Mouse (Mus musculus) right cerebral cortex, adult 18-20 months (tissue): ENCODE measurements around the gene Tgfa.

Source experiments
- DNase-seq: peaks from one replicate; pipeline ENCODE4 v3.0.0; 2022; ENCODE audit warnings: mixed read lengths

The Tgfa gene

GRCm38 (mm10) chr6:86233512-86234430 lies 38.7 kb downstream of the Tgfa start:
- DNase-seq: no peak

DNA sequence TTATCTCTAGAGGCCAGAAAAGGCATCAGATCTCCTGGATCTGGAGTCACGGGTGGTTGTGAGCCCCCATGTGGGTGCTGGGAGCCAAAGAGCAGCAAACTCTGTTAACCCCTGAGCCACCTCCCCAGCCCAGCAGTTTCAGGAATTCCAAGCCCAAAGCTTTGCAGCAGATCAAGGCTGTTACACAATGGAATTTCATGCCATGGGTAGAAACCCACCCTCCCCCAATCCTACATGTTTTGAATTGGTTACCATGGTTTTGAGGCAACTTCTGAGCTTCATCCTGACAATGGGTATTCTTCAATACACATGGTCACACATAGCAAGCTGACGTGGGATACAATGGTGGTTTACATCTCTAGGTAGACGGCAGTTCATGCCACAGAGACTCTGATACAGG lies 49.8 kb downstream of the Tgfa start:
- no peak for DNase-seq

DNA sequence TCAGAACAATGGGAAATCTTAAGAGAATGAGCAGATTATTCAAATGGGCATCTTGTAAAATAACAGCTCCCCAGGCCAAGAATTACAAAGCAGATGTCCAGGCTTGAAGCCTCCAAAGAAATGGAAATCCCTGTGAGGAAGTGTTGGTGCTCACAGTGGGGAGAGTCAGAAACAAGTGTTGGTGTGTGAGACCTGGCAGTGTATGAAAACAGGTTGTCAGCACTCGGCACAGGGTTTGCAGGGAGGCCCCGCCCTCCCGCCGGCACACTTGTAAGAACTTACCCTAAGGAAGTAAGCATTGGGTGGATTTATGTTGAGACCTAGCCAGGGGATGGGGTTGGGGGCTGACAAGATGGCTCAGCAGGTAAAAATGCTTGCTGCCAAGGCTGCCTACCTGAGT lies 50.9 kb downstream of the Tgfa start:
- DNase-seq: no peak

DNA sequence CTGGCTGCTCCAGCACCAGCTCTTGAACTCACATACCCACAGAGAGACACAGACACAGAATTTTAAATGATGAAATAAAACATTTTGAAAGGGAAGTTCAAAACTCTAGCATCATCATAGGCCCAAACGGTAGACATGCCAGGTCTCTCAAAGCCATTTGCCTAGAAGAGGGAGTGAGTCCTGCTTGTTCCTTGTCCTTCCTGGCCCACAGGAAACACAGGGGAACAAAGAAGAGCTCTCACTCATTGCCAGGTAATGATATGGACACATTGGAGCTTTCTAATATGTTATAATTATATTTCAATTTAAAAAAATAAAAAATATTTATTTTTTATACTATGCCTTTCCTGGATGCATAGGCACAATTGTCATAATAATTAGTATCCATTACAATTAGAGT lies 53.5 kb downstream of the Tgfa start:
- no peak for DNase-seq

GRCm38 (mm10) chr6:86249042-86249441 lies 54.0 kb downstream of the Tgfa start:
- no peak for DNase-seq

- no peak for DNase-seq
These were observed 55.2 kb downstream of the Tgfa start for GRCm38 (mm10) chr6:86250236-86250635.

DNA sequence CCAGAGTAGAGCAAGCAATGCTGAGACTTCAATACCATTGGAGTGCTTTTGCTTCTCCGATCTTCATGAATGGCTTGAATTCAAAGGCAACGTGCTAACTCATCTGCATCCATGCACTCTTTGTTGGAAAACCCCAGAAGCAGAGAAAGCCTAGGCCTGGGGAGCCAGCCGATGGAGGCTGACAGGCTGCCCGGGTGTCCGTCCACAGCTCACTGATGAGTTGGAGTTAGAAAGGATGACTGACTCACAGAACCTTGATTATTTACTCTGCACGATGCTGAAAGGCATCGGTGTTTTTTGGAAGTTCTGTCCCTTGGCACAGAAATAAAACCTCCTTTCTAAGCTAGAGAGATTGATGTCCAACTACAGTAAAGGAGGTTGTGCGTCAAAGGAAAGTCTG lies 55.8 kb downstream of the Tgfa start:
- DNase-seq: no peak

DNA sequence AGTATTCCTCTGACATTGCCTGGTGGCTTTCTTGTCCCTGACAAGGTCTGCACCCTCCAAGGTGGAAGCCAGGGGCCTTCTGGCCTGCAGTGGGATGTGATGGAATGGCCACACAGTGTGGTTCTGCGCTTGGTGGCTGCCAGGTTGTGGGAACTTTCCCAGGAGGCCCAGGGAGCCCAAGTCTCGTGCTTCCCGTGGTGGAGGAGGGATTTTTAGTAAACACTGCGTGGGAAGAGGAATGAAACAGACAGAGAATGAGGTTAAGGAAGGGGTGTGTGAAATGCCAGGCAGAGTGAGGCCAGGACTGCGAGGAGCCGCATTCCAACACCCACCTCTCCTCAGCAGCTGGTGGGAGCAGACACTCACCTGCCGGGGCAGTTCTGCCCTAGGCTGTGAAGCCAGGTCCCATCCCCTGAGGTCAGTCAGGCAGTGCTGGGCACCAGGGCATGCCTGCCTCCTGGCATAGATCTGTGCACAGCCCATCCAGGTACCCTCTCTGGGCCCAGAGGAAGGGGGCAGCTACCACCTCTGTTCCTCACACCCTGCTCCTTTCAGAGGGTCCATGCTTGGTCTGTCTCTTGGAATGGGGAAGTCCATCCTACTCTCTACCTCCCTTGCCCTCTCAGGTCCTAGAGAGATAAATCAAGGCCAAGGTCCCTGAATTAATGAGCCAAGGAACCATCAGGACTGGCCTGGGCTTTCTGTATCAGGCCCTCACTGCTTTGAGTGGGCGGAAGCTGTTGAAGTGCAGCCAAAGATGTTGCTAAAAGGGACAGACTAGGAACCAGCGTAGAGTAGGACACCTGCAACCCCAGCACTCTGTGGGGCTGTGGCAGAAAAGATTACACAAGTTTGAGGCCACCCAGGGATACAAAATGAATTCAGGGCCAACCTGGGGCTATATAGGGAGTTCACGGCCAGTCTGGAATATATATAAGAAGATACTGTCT lies 57.4 kb downstream of the Tgfa start:
- DNase-seq: peak; percentile 29

DNA sequence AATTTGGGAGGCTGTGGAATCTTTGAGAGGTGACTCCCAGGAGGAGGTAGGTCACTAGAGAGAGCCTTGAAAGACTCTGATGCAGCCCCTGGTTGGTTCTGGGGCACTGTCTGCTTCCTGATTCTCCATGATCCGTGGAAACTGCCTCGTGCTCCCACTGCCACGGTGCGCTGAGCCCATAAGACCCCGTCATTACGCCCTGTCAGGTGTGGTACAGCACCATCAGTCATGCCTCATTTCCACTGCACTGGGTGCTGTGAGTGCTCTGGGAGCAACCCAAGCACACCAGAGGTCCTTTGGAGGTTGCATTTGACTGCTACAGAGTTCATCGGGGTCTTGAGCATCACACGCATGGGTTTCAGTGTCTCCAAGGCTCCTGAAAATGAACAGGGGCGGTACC lies 60.9 kb downstream of the Tgfa start:
- no peak for DNase-seq

DNA sequence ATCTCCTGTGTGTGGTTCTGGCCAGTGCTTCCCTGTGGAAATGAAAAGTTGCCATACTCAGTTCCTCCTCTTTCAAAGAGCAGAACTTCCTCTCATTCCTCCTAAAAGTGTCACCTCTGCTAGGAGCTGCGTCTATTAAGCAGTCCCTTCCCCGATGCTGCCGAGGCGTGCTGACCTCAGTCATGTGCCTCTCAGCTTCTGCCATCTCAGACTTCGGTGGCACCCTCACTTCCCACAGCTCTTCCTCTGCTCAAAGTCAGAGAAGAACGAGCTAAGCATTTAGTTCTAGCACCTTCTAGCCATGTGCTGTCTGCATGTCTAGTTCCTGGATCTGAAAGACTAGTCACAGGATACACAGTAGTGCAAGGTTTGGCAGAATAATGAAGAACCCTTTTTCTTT lies 64.2 kb downstream of the Tgfa start:
- DNase-seq: no peak

- no peak for DNase-seq
These were observed 65.5 kb downstream of the Tgfa start for GRCm38 (mm10) chr6:86260322-86261050.

DNA sequence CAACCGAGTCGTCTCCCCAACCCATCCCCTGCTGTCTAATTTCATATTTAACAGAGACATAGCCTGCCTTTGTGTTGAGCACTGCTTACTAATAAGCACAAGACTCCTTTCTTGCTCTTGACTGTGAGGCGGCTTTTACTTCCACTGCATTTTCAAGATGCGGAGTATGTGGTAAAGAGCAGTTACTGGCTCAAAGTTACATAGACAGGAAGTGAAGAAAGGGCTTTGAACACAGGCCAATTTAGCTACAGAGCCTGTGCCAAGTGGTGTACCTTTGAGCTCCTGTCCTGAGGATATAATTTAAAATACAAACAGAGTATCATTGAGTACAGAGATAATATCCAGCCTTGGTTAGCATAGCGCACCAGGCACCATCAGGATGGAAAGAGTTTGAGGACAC lies 71.8 kb downstream of the Tgfa start:
- DNase-seq: no peak

GRCm38 (mm10) chr6:86270373-86271068 lies 75.5 kb downstream of the Tgfa start:
- no peak for DNase-seq

- DNase-seq: no peak
These were observed 76.1 kb downstream of the Tgfa start for GRCm38 (mm10) chr6:86271130-86271529.

- no peak for DNase-seq
These were observed 80.7 kb downstream of the Tgfa start for GRCm38 (mm10) chr6:86275704-86276103.

DNA sequence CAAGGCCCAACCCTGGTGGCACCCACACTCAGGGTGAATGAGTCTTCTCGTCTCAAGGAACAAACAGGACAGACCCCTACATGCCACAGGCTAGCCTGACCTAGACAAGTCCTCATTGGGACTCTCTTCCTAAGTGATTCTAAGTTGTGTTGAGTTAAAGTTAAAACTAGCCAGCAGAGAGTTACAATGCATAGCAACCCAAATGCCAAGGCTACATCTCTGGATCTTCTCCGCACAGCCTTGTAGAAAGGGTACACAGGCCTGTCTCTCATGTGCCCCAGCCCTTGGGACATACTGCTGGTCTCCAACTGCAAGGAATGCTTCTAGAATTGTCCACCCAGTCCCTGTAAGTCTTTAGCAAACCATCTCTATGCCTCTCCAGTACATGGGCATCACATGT lies 81.8 kb downstream of the Tgfa start:
- no peak for DNase-seq

GRCm38 (mm10) chr6:86277620-86278019 lies 82.6 kb downstream of the Tgfa start:
- no peak for DNase-seq

DNA sequence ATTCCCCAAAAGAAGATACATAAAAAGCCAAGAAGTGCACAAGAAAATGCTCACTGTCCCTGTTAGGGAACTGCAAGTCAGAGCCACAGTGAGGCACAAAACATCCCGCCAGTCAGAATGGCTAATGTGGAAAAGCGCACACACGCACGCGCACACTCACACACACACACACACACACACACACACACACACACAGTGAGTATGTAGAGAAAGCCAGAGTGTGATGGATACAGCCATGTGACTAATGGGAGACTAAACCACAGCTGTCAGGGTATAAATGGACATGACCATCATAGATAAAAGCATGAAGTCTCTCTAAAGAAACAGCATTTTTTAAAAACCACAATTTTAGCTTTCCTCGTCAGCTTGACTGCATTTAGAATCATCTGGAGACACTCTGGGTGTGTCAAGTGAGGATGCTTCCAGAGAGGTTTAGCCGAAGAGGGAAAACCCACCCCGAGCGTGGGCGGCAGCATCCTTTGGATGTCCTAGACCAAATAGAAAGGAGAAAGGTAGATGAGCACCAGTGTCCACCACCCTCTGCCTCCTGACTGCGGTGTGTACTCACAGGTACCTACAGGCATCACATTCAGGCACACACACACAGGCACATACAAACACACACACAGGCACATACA lies 86.7 kb downstream of the Tgfa start:
- DNase-seq: no peak

- DNase-seq: no peak
These were observed 98.3 kb downstream of the Tgfa start for GRCm38 (mm10) chr6:86293301-86293700.

DNA sequence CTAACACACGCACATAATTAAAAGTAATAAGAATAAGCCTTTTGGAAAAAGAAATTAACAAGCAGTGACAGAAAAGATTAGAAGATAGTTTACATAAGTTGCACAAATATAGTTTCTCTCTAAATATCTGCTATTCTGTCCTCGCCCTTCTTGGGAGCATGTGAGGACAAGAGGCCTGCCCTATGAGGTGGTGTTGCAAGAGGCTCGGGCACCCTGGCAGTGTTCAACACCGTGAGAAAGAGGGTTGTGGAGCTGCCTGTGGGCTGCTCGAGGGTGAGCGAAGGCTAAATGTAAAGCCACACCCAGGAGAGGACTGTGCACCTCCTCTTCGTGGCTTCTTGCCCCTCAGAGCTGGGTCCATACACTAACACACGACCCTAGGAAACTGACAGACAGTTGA lies 100.4 kb downstream of the Tgfa start:
- DNase-seq: no peak

DNA sequence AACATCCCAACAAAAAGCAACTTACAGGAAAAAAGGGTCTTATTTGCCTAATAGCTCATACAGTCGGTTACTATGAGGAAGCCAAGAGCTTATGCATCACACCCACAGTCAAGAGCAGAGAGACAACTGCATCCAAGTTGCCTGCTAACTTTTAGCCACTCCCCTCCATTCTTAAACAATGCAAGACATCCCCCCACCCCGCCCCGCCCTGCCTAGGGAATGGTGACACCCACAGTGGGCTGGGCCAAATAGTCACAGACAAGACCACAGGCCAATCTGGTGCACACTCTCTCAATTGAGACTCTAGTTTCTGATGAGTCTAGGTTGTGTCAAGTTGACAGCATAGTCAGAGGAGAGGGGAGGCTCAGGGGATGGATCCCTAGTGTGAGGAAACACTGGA lies 101.1 kb downstream of the Tgfa start:
- DNase-seq: no peak

DNA sequence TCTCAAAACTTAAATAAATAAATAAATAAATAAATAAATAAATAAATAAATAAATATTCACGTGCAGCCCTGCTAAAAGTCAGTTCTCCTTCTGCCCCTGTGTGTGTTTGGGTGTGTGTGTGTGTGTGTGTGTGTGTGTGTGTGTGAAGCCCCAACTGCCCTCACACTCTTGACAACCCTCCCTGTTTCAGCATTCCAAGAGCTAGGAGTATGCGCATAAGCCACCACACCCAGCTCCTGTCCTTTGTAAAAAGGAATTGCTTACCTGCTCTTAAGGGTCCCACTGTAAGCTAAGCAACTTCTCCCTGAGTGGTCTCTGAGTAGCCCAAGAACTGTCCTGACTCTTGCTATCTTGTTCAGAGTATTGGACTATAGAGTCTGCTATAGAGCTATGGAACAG lies 101.9 kb downstream of the Tgfa start:
- DNase-seq: no peak
